Mouse (Mus musculus): ENCODE results near the gene Uck2.

Gene Uck2

DNA sequence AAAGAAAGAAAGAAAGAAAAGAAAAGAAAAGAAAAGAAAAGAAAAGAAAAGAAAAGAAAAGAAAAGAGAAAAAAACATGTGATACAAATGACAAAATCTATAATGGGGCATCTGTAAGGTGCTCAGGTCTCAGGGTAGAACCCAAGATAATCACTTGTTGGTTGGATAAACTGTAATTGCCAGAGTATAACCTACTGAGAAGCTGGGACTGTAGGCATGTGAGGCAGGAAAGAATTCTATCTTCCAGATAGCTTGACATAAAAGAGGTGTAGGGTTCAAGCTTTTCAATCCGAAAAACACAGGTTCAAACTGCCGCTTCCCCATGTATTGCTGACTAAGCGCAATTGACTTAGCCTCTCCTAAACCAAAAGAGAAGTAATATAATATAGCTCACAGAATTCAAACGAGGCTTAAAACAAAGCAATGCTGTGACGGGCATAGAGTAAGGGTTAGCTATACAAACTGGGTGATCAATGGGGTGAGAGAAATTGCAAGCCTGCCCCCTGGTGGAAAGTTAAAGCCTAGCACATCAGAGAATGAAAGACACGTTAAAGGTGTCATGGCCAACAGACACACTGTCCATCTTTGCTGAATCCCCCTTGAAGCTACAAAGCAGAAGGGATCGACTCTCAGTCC, 73.0 kb downstream of the Uck2 start:
- DNase-seq (ENCODE audit: low read depth, low spot score): peak; percentile 19

DNA sequence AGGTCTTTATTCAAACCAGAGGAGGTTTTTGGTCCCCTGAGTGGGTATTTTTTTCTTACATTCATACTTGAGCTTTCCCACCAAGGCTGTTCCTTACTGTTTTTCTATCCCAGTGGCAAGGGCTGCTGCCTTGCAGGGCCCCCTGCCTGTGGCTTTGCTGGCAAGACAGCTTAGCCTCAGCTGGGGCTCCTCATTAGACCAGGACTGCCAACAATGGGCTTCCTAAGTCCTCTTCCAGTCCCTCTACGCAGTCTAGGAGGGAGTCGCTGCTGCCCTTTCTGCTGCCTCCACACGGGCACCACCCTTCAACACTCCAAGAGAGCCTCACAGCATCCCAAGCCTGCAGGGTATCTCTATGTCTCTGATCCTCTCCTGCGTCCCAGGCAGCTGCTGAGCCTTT, 76.3 kb downstream of the Uck2 start:
- no peak for DNase-seq (ENCODE audit: low read depth, low spot score)

DNA sequence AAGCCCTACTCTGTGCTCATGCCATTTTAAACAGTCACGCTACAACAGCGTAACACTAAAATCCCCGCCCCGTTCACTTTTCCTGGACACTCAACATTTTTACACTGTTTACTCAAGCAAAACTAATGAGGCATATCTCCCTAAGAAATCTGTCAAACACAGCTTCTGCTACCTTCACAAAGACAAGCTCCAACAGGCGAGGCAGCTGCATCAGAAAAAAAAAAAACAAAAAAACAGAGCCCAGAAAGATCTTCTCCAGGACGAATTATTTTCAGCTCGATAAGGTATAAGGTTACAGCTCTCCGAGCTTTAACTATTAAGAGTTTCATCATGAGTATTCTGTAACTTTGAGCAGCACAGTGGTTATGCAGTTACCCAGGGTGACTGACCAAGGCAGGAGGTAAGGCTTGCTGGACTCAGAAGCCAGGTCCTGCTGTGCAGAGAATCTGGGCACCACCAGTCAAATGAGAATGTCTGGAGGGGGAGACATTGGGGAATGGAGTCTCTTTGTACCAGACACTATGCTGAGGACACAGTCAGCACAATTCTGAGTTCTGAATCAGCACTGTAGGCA, 79.9 kb downstream of the Uck2 start:
- DNase-seq (ENCODE audit: low read depth, low spot score): no peak

DNA sequence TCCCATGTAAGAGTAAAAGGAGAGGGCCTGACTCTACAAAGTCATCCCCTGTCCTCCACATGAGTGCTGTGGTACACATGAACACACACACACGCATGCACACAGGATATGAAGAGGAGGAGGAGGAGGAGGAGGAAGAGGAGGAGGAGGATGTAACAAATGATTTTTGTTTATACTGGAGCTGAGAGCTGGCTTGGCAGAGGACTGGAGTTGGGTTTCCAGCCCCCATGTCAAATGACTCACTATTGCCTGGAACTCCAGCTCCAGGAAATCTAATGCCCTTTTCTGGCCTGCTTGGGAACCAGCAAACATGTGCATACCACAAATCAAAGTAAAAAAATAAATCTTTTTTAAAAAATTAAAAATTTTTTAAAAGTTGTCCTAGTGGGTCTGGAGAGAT, 80.7 kb downstream of the Uck2 start:
- no peak for DNase-seq (ENCODE audit: low read depth, low spot score)

DNA sequence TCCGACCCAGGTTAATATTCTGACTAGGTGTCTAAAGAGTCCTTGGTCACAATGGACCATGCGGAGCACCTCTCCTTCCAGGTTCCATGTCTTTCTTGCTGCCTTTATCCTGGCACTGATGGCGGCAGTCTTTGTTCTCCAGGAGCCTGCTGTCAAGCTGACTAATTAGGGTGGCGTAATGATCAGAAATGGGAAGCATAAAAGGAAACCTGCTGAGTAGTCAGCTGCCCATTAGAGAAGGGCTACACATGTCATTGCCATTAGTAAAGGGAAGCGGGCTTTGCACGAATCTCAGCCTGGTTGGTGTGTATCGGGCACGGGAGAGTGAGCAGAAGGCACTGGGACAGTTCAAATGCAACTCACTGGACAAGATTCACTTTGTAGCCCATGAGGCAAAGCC, 90.4 kb downstream of the Uck2 start:
- no peak for DNase-seq (ENCODE audit: low read depth, low spot score)

DNA sequence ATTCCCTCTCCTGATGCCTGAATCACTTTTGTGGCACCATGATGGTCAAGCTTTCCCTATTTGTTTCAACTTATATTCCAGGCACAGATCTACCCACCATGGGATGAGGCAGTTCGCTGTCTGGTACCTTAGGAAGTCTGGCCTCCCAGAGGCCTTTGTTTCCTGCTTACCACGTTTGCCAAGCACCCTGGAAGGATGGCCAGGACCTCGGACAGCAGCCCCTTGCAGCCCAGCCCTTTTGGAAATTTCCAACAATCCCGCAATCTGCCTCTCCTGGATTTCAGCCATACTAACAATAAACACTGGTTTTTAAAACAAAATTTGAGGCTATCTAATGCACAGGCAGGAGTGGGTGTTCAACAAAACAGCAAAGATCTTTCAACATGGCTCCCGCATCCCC, 97.3 kb downstream of the Uck2 start:
- DNase-seq (ENCODE audit: low read depth, low spot score): no peak

DNA sequence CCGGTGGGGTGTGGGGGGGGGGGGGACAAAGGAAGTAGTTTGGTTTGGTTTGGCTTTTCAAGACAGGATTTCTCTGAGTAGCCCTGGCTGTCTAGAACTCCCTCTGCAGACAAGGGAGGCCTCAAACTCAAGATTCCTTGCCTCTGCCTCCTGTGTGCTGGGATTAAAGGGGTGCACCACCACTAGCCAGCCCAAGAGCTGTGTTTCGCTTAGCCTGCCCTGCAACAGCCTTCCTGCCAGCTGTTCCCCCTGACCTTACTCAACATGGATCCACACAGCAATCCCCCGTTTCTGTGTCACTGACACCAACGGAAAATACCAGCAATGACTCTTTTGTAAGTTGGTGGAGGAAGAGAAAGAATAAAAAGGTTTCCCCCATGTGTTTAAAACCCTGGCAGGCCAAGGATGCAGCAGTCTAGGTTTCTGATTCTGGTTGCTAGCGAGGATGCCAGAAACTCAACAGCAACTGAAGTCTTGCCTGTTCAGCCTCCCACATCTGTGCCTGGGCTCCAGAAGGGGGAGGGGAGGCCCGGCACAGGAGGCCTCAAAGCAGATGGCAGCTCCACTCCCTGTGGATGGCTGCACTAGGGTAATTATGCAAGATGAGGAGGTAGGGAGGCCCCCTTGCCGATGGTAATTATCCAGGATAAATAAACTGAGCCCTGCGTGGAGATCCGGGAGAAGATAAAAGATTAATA, 103.1 kb downstream of the Uck2 start:
- DNase-seq (ENCODE audit: low read depth, low spot score): no peak
